Mouse (Mus musculus) thymus, postnatal 10 days (tissue): ENCODE results near the gene Fignl1.

Source experiments
- DNase-seq, 2 experiments: peaks; one replicate each; pipeline ENCODE4 v3.0.0; 2021; ENCODE audit warnings: low spot score in 2 of 2

Gene Fignl1

GRCm38 (mm10) chr11:11809404-11810175, 828 bp upstream of the Fignl1 start:
- no peak for DNase-seq

DNA sequence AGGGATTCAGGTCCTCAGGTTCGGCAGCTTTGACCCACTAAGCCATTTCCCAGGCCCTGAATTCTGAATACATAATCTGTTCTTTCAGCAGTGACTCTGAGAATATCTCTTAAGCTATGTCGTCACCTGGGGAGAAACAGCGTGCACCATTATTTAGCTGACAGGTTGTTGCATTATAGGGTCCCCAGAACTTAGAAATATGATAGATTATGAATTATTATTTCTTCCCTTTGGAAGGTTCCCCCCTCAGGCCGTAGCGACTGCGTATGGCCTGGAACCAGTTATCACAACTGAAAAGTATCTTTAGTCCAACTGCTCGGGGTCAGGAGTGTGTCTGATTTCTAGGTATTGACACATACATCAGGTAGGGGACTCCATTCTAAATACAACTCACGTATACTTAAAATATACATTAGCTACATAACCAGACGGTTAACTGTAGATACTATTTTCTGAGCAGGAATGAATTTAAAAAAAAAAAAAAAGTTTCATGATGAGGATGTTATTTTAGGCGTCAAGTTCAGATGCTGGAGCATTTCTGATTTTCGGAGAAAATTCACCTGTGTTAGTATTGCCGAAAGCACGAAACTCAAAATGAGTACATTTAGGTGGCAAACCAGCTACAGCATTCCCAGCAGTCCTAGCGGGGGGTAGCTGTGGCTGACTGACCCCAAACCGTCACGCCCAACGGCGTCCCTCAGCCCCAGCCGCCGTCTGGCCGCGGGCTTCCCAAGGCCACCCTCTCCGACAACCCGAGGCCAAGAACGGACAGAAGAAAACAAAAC, 535 bp downstream of the Fignl1 start:
- no peak for DNase-seq

- no peak for DNase-seq
These were observed 2.8 kb downstream of the Fignl1 start for GRCm38 (mm10) chr11:11805951-11806350.

DNA sequence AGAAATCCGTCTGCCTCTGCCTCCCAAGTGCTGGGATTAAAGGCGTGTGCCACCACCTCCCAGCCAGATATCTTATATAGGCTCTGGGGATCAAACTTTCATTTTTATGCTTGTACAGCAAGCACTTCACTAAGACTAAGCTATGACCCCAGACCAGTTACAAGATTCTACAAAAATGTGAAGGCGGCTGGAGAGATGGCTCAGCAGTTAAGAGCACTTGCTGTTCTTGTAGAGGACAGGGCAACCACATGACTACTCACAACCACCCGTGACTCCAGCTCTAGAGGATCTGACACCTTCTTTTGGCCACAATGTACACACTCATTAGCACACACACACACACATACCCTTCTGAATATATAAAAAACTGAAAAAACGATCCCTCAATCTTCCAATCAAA, 4.3 kb downstream of the Fignl1 start:
- no peak for DNase-seq

DNA sequence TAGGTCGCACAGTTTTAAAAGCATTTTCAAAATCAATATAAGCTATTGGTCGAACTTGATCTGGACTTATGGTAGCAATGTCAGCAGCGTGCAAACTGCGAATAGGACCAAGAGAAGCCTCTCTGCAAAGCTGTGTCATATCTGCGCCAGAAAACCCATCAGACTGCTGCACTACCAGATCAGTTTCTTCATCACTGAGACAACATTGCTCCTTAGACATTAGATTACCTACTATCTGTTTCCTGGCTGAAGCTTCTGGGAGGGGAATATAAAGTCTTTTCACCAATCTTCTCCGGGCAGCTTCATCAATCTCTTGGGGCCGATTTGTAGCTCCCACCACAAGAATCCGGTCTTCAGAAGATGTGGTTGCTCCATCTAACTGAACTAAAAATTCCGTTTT, 7.7 kb downstream of the Fignl1 start:
- DNase-seq: no peak

- DNase-seq: no peak
These were observed 8.5 kb downstream of the Fignl1 start for GRCm38 (mm10) chr11:11800304-11800703.

DNA sequence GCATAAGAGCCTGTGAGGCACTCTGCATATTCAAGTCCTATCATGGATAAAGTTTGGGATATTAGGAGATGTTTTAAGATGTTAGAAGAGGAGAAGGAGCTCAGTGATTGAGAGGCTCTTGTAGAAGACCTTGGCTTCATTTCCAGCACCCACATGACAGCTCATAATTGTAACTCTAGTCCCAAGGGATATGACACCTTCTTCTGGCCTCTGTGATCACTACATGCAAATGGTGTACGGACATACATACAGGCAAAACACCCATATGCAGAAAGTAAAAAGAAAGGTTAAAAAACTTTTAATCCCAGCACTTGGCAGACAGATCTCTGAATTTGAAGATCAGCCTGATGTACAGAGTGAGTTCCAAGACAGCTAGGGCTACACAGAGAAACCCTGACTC, 10.1 kb downstream of the Fignl1 start:
- no peak for DNase-seq

DNA sequence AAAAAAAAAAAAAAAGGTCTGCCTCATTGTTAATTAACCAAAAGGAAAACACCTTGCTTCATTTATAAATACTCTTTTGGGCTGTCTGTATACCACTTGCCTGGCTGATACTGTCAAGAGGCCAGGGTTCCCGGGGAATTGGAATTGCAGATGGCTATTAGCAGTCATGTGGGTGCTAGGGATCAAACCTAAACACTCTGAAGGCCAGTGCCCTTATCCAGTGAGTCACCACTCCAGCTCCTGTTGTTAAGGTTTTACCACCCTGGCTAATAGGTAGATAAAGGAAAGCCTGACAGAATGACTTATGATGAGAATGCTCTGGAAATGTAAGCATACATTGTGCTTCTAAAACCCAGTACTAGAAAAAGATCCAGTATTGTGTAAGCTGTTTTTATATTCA, 14.1 kb downstream of the Fignl1 start:
- no peak for DNase-seq

- peak; percentile 71 to 84 for DNase-seq
These were observed 20.2 kb downstream of the Fignl1 start for GRCm38 (mm10) chr11:11788521-11788974.

DNA sequence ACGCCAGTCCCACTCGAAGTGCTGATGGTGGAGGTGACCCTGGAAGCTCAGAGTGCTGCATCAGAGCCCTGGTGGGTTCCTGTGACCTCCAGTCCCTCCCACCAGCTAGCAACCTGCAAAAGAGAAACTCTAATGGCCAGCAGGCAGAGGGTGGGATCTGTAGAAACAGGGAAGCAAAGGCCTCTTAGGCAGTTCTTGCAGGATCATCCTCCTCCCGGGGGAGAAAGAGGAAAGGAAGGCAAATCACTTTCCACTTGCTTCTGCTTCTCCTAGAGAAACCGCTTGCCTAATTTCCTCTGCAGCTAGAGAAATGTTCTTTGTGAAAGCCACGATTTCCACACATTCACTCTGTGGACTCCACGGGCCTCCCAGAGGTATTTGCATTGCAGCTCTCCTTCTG, 23.3 kb downstream of the Fignl1 start:
- DNase-seq: no peak

GRCm38 (mm10) chr11:11781728-11782127, 27.0 kb downstream of the Fignl1 start:
- no peak for DNase-seq

GRCm38 (mm10) chr11:11778345-11778744, 30.4 kb downstream of the Fignl1 start:
- no peak for DNase-seq

- no peak for DNase-seq
These were observed 31.0 kb downstream of the Fignl1 start for GRCm38 (mm10) chr11:11777796-11778195.

DNA sequence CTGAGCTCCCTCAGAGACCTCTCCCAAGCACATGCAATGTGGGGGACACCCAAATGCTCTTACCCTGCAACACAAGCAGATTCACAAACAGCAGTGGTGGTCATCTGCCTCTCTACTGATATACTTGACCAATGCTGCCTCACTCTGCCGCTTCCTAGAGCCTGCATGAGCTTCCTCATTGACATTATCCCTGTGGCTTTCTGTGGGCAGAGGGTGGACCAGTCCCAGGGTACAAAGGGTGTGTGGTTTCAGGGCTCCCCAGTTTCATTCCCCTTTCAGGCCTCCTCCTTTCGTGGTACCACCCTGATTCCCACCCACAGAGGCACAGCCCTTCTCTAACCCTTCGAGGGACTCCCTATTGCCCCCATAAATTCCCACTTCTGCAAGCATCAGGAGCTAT, 31.5 kb downstream of the Fignl1 start:
- no peak for DNase-seq

GRCm38 (mm10) chr11:11776822-11777174, 32.0 kb downstream of the Fignl1 start:
- no peak for DNase-seq

GRCm38 (mm10) chr11:11776071-11776821, 32.5 kb downstream of the Fignl1 start:
- no peak for DNase-seq

- DNase-seq: no peak
These were observed 33.9 kb downstream of the Fignl1 start for GRCm38 (mm10) chr11:11774893-11775292.

DNA sequence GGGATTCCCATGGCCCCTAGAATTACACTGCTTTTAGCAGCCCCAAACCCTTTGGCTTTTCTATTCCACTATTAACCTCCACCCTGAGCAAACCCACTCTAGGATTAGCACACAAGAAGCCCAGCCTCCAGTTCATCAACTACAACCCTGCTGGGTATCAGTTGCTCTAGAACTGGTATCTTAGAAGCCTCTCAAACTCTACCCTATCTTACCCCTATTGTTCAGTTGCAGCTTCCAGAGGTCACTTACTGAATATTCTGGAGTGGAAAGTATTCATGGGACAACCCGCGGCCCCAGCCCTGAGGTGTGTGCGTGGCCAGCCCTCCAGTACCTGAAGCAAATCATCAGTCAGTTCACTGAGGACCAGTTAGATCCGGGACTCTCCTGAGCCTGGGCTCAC, 34.4 kb downstream of the Fignl1 start:
- DNase-seq: no peak

GRCm38 (mm10) chr11:11772196-11772595, 36.6 kb downstream of the Fignl1 start:
- DNase-seq: no peak

GRCm38 (mm10) chr11:11770691-11771090, 38.1 kb downstream of the Fignl1 start:
- DNase-seq: no peak

DNA sequence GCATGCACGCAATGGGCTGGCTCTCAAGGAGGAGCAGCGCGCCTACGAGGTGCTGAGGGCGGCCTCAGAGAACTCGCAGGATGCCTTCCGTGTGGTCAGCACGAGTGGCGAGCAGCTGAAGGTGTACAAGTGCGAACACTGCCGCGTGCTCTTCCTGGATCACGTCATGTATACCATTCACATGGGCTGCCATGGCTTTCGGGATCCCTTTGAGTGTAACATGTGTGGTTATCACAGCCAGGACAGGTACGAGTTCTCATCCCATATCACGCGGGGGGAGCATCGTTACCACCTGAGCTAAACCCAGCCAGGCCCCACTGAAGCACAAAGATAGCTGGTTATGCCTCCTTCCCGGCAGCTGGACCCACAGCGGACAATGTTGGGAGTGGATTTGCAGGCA, 39.5 kb downstream of the Fignl1 start:
- DNase-seq: no peak

DNA sequence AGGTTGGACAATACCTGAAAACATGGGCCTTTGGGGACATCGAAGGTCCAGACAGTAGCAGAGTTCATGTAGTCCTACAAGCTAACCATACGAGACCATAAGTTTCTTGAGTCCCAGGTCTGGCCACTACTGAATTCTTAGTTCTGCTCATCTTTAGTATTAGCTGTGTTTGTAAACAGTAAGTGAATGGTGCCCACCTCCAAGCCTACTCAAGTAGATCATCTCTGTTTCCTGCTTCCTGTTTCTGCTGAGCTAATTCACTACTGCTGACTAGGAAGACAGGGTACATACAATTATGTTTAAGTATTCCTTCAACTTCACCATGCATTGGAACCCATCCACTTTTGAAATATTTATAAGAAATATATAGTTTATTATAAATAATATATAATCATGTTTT, 40.7 kb downstream of the Fignl1 start:
- no peak for DNase-seq

GRCm38 (mm10) chr11:11766736-11767135, 42.0 kb downstream of the Fignl1 start:
- DNase-seq: no peak
